Mouse (Mus musculus) C3H10T1/2 (cell line): ENCODE measurements around the gene Dhdds. TPM values are rescaled to one million over a fixed set of nuclear protein-coding genes. Genes with fewer than 3 reads are reported as not detected.

Experiments used
- polyA plus RNA-seq, 2 experiments: library from polyadenylated mRNA; unstranded; fragments of >200 nt; fragmentation: generic; extraction: Trizol; gene quantifications; one replicate each; pipeline ENCODE4 v1.2.1; 2012; ENCODE audit warnings: missing spikeins in 2 of 2

Gene Dhdds
- polyA plus RNA-seq, result 10 to 100 TPM; 29.7 to 30.1 TPM

GRCm38 (mm10) chr4:134000466-134001438 lies at the start of gene Dhdds:
Gene Dhdds, minus strand, starts transcription at chr4:134000918.

DNA sequence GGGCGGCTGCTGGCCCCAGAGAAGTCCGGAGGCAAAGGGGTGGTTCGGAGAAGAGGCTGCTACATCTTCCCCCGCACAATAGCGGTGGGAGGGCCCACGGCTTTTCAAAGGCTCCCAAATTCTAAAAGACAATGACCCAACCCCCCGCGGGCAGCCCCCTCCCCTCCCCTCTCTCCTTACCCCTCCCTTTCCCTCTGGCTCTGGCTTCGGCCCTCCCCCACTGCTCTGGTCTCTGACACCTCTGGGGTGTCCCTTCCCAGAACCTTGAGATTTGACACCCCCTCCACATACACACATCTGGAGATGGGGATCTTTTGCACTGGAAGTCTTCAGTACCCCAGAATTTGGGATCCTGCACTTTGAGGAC lies 18.0 kb upstream of the Dhdds start, which contains the start of gene Lin28a:
TSS of gene Lin28a (minus strand) at position 63 of the 367 bp plus-strand sequence.

DNA sequence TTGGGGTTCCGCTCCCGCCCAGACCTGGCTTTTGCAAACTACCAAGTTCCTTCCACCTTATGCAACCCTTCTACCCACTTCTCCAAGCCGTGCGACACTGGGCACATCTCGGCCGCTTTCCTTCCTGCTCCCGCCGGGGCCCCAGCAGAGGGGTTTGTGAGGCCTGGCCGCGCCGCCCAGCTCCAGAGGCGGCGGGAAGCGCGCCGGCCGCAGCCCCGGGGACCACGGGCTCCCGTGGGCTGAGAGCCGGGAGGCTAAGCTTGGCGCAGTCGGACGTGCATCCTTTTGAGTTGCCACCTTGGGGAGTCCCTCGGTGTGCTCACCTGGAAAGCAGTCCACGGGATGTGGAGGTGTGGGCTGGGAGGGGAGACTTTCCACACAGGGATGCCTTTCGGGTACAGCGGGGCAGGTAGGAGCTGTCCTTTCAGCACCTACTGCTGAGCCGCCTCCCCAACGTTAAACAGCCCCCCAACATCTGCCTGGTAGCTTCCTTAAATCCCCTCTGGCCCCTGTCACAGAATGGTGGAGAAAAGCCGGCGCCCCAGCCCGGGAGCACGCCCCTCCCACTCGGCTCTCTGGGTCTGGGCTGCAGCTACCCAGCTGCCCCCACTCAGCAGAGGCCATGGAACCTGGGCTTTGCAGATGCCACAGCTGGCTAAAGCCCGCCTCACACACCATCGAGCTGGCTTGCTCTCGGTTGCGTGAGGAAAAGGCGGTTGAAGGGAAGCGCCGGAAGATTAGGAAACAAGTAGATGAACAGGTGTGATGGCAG lies 32.4 kb downstream of the Dhdds start, which contains the start of gene Hmgn2:
TSS of gene Hmgn2 (minus strand) at position 501 of the 772 bp plus-strand sequence.

Other genes starting within 250 kb of the Dhdds start
- 10 to 100 TPM in 1 of 2 experiments, 1 to 10 TPM in 1; 4.3 to 18.7 TPM for gene Arid1a, start 244.1 kb downstream of the Dhdds start, polyA plus RNA-seq
- gene Rps6ka1, start 113.1 kb downstream of the Dhdds start, polyA plus RNA-seq, result 1 to 10 TPM; 1.6 to 2.6 TPM
- 100 to 1,000 TPM in 1 of 2 experiments, 10 to 100 TPM in 1; 78.4 to 305 TPM for gene Hmgn2, start 32.3 kb downstream of the Dhdds start, polyA plus RNA-seq
- gene Lin28a, start 17.9 kb upstream of the Dhdds start, polyA plus RNA-seq, result not detected
- not detected for gene Zfp683, start 52.9 kb upstream of the Dhdds start, polyA plus RNA-seq
- not detected for gene Crybg2, start 59.9 kb upstream of the Dhdds start, polyA plus RNA-seq
- not detected for gene Cd52, start 94.2 kb upstream of the Dhdds start, polyA plus RNA-seq
- gene Ubxn11, start 101.7 kb upstream of the Dhdds start, polyA plus RNA-seq, result 1 to 10 TPM; 3.0 to 7.1 TPM
- 100 to 1,000 TPM; 390 to 719 TPM for gene Sh3bgrl3, start 127.9 kb upstream of the Dhdds start, polyA plus RNA-seq
- gene Cep85, start 186.2 kb upstream of the Dhdds start, polyA plus RNA-seq, result 1 to 10 TPM; 1.4 to 6.1 TPM
- not detected for gene Gm7534, start 202.1 kb upstream of the Dhdds start, polyA plus RNA-seq
- not detected for gene Catsper4, start 226.5 kb upstream of the Dhdds start, polyA plus RNA-seq
- under 1 TPM; 0.20 to 0.53 TPM for gene Cnksr1, start 237.5 kb upstream of the Dhdds start, polyA plus RNA-seq
- 10 to 100 TPM in 1 of 2 experiments, under 1 TPM in 1; 0.70 to 21.0 TPM for gene E130218I03Rik, start 242.7 kb upstream of the Dhdds start, polyA plus RNA-seq
- gene Zfp593, start 244.7 kb upstream of the Dhdds start, polyA plus RNA-seq, result 10 to 100 TPM; 13.5 to 31.5 TPM
- not detected for gene Gm30191, start 246.0 kb upstream of the Dhdds start, polyA plus RNA-seq